Mouse (Mus musculus): ENCODE measurements around the gene Hnrnpdl. TPM values are rescaled to one million over a fixed set of nuclear protein-coding genes. Genes with fewer than 3 reads are reported as not detected.

The Hnrnpdl gene
- total RNA-seq (2014; rRNA removed) (176 and 207 TPM in 2 replicates), polyA plus RNA-seq (2015; fragmentation: Nextera tagmentation; extraction: Ambion mirVana) (236 and 246 TPM in 2 replicates)

DNA sequence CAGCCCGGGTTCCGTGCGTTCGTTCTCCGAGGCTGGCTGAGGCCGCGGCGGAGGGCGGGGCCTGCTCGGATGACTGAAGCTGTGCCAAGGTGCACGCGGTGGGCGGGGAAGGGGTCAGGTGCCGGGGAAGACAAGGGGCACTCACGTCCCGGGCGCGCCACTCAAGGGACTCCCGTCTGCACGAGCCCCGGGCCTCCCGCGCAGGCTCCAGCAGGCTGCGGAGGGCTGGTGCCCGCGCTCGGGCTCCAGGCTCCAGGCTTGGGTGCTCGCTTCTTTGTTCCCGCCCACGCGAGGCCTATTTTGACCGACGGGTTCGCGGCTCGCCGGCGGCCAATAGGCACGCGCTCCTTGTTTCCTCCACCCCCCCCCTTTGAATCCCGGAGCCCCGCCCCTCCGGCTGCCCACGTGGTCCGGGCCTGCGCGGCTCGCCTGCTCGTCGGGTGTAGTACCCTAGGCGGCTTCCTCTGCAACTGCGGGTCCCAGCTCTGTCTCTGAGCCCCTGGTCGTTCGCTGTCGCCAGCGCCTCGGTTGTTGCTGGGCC is at the start of gene Hnrnpdl, which contains the start of gene Enoph1:
Gene Hnrnpdl (minus strand): TSS at position 63 of the 541 bp plus-strand sequence.
Gene Enoph1 (plus strand): TSS at position 384 of the 541 bp plus-strand sequence.
- peak within 1 kb of the TSS; percentile 99 for H3K9ac ChIP-seq
- 2% methylated on average over 57 of the region's 57 CpGs for WGBS
- H3K9me3 ChIP-seq (ENCODE audit: low read length): no peaks in the 10 kb centered on the region
- ATAC-seq (peak; percentile 86), DNase-seq (peak; percentile 98)
- TF ChIP-seq CTCF (IDR thresholded peaks at IDR 0.05; ENCODE audit: low read depth): peak; percentile 43
- H3K4me2 ChIP-seq (ENCODE audit: low read depth): peak within 1 kb of the TSS; percentile 88
- peak within 1 kb of the TSS; percentile 100 for H3K27ac ChIP-seq (ENCODE audit: low read depth, low read length)
- H3K4me1 ChIP-seq (ENCODE audit: insufficient read depth): peaks cover 17% of the 10 kb centered on the region
- H3K36me3 ChIP-seq (ENCODE audit: insufficient read depth): peaks cover 12% of the 10 kb centered on the region
- H3K27me3 ChIP-seq (ENCODE audit: insufficient read depth, low read length): no peaks in the 10 kb centered on the region
- peak within 1 kb of the TSS; percentile 82 for H3K4me3 ChIP-seq (ENCODE audit: low read depth, low read length)

DNA sequence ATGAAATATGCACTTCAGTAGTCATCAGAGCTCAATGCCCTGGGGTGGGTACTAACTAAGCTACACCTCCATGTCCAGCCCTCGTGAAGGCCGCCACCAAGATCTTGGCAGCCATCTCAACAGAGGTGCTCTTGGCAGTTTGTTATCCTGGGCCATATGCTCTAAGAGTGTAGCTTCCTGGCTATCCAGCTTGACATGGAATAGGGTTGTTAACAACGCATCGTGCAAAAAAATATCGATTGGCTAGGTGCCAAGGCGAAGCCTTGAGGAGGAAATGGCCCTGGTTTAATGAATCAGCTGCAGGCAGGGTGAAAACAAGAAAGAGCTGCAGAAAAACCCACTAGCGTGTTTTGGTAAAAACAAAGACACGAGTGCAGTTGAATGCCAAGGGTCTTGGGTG is 45.6 kb upstream of the Hnrnpdl start:
- Histone ChIP-seq H3K27me3 (ENCODE audit: insufficient read depth, low read length) (no peaks in the 10 kb centered on the region), H3K9me3 (ENCODE audit: low read length) (no peaks in the 10 kb centered on the region), H3K4me2 (ENCODE audit: low read depth) (no peak overlapping the region), H3K36me3 (ENCODE audit: insufficient read depth) (no peaks in the 10 kb centered on the region; the same call in 1 of the 2 replicates), H3K4me3 (ENCODE audit: low read depth, low read length) (no peak overlapping the region), H3K27ac (ENCODE audit: low read depth, low read length) (peak overlapping the region; percentile 22; the same call in 1 of the 2 replicates), H3K9ac (no peak overlapping the region), H3K4me1 (ENCODE audit: insufficient read depth) (no peaks in the 10 kb centered on the region)
- no peak for TF ChIP-seq CTCF (IDR thresholded peaks at IDR 0.05; ENCODE audit: low read depth)
- DNase-seq: peak; percentile 66
- 0 out of 2 replicates have a peak, but pooled peaks have one; percentile 14 for ATAC-seq
- 40% methylated on average over 8 of the region's 8 CpGs for WGBS

DNA sequence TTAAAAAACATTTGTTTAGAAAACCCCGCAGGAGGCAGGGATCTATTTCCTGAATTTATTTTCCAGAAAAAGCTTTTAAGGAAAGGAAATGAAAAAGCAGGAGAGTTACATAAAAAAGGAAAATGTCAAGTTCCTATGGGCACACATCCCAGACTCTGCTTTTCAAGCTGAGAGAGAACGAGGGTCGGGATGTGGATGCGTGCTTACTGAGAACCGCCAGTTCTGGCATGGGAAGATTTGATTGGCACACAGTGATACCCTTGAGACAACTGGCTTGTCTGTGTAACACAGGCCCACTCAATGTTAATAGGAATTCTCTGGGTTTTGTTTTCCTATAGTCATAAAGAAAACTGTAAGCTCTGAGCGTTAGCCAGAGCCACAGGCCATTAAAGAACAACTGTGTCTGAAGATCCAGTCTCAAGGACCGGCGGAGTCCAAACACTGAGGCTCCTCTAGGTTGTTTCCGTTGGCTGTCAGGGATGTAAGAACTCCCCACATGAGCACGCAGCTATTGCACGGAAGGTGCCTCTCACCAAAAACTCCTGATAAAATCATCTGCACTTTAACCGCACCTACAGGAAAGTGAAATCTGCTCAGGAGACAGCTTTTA is 44.6 kb upstream of the Hnrnpdl start:
- 34% methylated on average over 12 of the region's 12 CpGs for WGBS
- DNase-seq: peak; percentile 51

DNA sequence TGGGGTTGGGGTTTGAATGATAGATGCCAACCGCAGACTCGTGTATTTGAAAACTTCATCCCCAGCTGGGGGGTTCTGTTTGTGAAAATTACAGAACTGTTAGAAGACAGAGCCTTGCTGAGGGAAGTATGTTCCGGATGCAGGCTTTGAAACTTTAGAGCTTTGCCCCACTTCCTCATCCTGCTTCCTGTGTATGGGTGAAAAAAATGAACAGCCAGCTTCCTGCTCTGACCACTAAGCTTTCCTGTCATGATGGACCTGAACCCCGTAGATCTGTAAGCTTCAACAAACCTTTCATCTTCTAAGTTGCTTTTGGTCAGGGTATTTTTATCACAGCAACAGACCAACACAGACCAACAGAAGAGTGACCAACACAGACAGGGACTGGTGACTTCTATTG is 42.5 kb upstream of the Hnrnpdl start:
- no peak overlapping the region for H3K9ac ChIP-seq
- H3K27me3 ChIP-seq (ENCODE audit: insufficient read depth, low read length): no peaks in the 10 kb centered on the region
- WGBS: 84% methylated on average over 4 of the region's 4 CpGs
- ATAC-seq: no peak
- TF ChIP-seq CTCF (IDR thresholded peaks at IDR 0.05; ENCODE audit: low read depth): no peak
- no peaks in the 10 kb centered on the region for H3K9me3 ChIP-seq (ENCODE audit: low read length)
- no peak overlapping the region for H3K27ac ChIP-seq (ENCODE audit: low read depth, low read length)
- H3K4me2 ChIP-seq (ENCODE audit: low read depth): no peak overlapping the region
- H3K4me1 ChIP-seq (ENCODE audit: insufficient read depth): no peaks in the 10 kb centered on the region
- DNase-seq: no peak
- H3K4me3 ChIP-seq (ENCODE audit: low read depth, low read length): no peak overlapping the region
- no peaks in the 10 kb centered on the region for H3K36me3 ChIP-seq (ENCODE audit: insufficient read depth)

More for the DNA sequence above, 44.6 kb upstream of the Hnrnpdl start:
- H3K4me1 ChIP-seq (ENCODE audit: insufficient read depth): no peaks in the 10 kb centered on the region
- no peaks in the 10 kb centered on the region; the same call in 1 of the 2 replicates for H3K36me3 ChIP-seq (ENCODE audit: insufficient read depth)
- TF ChIP-seq CTCF (IDR thresholded peaks at IDR 0.05; ENCODE audit: low read depth): no peak
- no peak overlapping the region for H3K4me3 ChIP-seq (ENCODE audit: low read depth, low read length)
- no peak overlapping the region for H3K4me2 ChIP-seq (ENCODE audit: low read depth)
- no peak overlapping the region for H3K9ac ChIP-seq
- H3K27me3 ChIP-seq (ENCODE audit: insufficient read depth, low read length): no peaks in the 10 kb centered on the region
- peak; percentile 53; the same call in 1 of the 2 replicates for ATAC-seq
- peak overlapping the region; percentile 60; the same call in 1 of the 2 replicates for H3K27ac ChIP-seq (ENCODE audit: low read depth, low read length)
- no peaks in the 10 kb centered on the region for H3K9me3 ChIP-seq (ENCODE audit: low read length)

DNA sequence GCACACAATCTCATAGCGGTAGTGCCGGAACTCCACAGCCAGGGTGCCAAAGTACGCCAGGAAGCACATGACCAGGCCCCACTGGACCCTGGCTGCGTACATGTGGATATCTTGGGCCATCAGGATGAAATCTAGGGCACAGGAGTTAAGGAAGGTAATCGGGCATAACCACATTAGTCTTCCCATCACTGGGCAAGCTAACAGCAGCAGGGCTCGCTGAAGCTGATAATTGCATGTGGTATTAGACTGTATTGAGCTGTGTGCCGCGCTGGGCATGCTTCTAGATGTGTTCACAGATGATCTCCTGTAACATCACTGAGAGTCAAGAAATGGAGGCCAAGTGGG is 40.4 kb upstream of the Hnrnpdl start:
- H3K27ac ChIP-seq (ENCODE audit: low read depth, low read length): no peak overlapping the region
- no peak overlapping the region for H3K9ac ChIP-seq
- H3K27me3 ChIP-seq (ENCODE audit: insufficient read depth, low read length): no peaks in the 10 kb centered on the region
- no peak overlapping the region for H3K4me3 ChIP-seq (ENCODE audit: low read depth, low read length)
- no peaks in the 10 kb centered on the region for H3K4me1 ChIP-seq (ENCODE audit: insufficient read depth)
- ATAC-seq: no peak
- TF ChIP-seq CTCF (IDR thresholded peaks at IDR 0.05; ENCODE audit: low read depth): no peak
- H3K4me2 ChIP-seq (ENCODE audit: low read depth): no peak overlapping the region
- H3K36me3 ChIP-seq (ENCODE audit: insufficient read depth): no peaks in the 10 kb centered on the region
- no peak for DNase-seq
- no peaks in the 10 kb centered on the region for H3K9me3 ChIP-seq (ENCODE audit: low read length)
- WGBS: 77% methylated on average over 8 of the region's 8 CpGs

DNA sequence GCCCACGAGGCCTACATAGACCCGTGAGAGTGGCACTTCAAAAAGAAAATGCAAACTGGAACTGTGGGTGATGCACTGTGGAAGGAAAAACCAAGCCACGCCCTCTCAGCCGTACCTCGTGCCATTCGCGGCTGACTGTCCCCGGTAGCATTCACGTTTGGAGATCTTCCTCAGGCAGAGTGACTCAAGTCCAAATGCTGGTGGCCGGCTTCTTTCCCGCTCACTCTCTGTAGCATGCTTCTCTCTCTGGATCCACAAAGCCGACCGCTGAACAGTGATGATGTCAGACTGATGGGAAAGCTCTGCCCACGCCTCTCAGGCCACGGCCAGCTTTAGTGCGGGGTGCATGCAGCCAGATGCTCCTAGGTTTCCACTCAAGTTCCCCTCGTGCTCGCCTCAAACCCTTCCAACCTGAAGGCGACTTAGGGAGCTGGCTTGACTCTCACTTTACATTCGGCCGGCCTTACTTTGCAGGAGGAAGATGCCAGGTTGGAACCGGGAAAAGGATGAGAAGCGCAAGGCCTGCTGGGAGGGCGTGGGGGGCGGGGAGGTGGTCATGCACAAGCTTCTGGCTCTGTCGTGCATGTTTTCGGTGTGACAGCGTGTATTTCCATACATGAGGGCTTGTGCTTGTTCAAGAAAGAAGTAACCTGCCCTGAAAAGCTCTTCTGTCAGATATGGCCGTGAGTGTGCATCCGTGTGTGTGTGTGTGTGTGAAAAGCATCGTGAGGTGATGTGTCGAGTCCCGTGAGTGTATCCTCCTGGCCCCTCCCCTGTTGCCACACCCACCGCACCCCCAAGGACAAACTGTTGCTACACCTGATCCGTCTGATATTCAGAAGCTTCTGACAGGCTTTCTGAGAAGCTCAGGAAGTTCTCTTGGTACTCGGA is 39.8 kb upstream of the Hnrnpdl start:
- 0 out of 2 replicates have a peak overlapping the region, but pooled peaks have one; percentile 18 for H3K9ac ChIP-seq
- H3K36me3 ChIP-seq (ENCODE audit: insufficient read depth): no peaks in the 10 kb centered on the region
- no peaks in the 10 kb centered on the region for H3K4me1 ChIP-seq (ENCODE audit: insufficient read depth)
- 0 out of 2 replicates have a peak overlapping the region, but pooled peaks have one; percentile 35 for H3K27ac ChIP-seq (ENCODE audit: low read depth, low read length)
- H3K9me3 ChIP-seq (ENCODE audit: low read length): no peaks in the 10 kb centered on the region
- peak overlapping the region; percentile 39 for H3K4me2 ChIP-seq (ENCODE audit: low read depth)
- H3K27me3 ChIP-seq (ENCODE audit: insufficient read depth, low read length): no peaks in the 10 kb centered on the region
- peak overlapping the region; percentile 7; the same call in 1 of the 2 replicates for H3K4me3 ChIP-seq (ENCODE audit: low read depth, low read length)
- ATAC-seq (0 out of 2 replicates have a peak, but pooled peaks have one; percentile 16), DNase-seq (peak; percentile 52)
- no peak for TF ChIP-seq CTCF (IDR thresholded peaks at IDR 0.05; ENCODE audit: low read depth)
- 38% methylated on average over 36 of the region's 36 CpGs for WGBS

Measured in forebrain, postnatal 0 days (tissue).